Mouse (Mus musculus) olfactory bulb, adult 2 months (tissue): ENCODE measurements around the gene Lrmda.

ENCODE experiments used
- CTCF ChIP-seq: fragments of 200-500 bp; IDR thresholded peaks from 2 replicates; pipeline ENCODE4 v1.5.1; 2012; ENCODE audit warnings: low read depth, mild to moderate bottlenecking, low read length, moderate library complexity; ENCODE audit not compliant: insufficient read depth
- POLR2A ChIP-seq: fragments of 200-500 bp; IDR thresholded peaks from 2 replicates; pipeline ENCODE4 v1.6.1; 2012; ENCODE audit warnings: mild to moderate bottlenecking, low read depth, low read length, moderate library complexity; ENCODE audit not compliant: insufficient read depth

- TF ChIP-seq POLR2A (no peak), CTCF (no peak)
Measured at GRCm38 (mm10) chr14:22283722-22284121, 264.2 kb downstream of the Lrmda start.
